Mouse (Mus musculus) skeletal muscle tissue, adult 2 months (tissue): ENCODE results near the gene Noa1.

Experiments used
- DNase-seq: peaks from one replicate; pipeline ENCODE4 v3.0.0-alpha.2; 2012; ENCODE audit warnings: low read depth, low spot score

The Noa1 gene

DNA sequence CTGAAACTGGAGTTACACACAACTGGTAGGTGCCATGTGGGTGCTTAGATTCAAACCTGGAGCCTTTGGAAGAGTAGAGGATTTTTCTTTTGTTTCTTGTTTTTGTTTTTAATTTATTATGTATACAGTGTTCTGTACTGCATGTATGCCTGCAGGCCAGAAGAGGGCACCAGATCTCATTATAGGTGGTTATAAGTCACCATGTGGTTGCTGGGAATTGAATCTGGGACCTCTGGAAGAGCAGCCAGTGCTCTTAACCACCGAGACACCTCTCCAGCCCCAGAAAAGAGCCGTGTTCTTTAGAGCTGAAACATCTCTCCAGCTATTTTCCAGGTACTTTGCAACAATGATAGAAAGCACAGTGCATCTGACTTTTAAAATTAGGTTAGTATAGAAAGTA lies 19.3 kb downstream of the Noa1 start:
- DNase-seq, result no peak

DNA sequence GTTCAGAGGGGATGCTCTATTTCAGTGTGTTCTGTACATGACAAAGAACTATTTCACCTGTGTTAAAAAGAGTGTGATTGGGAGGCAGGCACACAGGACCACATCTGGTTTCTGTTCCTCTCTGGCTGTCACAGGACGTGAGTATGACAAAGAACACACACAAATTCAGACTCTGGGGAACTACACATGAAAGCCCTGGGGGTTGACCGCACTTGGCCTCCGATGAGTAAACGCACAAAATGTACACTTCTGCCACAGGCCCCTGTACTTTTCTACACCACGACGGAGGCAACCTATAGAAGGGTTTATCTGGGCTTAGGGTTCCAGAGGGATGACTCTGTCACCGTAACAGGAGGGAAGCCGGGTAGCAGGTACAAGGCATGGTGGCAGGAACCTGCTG lies 20.2 kb downstream of the Noa1 start:
- DNase-seq, result no peak

DNA sequence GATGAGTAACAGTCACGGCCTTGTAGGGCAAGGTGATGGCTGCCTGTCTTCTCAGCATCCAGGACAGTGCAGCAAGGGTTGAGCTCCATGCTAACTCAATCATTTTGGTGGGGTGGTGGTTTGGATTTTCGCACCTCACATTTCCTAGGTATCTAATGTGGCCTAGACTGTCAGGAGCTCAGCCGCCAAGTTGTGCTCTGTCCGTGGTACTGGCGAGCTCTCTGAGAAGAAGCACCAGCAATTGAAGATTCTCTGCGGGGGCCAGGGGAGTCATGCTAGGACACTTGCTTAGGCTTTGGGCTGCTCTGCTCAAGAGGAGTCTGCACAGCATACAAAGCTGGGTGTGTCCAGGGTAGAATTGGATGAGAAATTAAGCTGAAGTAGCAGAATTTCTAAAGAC lies 22.0 kb downstream of the Noa1 start:
- no peak for DNase-seq

DNA sequence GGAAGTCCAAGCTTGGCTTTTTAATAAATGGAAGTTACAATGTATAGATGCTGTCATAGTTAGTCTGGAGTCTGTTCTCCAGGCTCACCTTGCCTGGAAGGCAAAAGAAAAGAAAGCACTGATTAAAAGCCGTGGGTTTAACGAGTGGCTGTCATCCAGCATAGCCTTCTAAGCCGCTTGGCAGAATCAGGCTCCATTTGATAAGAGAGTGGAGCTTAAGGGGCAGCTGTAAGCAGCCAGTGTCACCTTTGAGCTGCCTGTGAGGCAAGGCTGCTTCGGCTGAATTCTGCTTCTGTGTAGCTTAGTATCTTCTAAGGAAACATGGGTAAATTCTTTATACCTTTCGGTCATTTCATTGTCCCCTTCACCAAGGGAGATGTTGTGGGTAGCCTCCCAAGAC lies 23.0 kb downstream of the Noa1 start:
- DNase-seq, result no peak

DNA sequence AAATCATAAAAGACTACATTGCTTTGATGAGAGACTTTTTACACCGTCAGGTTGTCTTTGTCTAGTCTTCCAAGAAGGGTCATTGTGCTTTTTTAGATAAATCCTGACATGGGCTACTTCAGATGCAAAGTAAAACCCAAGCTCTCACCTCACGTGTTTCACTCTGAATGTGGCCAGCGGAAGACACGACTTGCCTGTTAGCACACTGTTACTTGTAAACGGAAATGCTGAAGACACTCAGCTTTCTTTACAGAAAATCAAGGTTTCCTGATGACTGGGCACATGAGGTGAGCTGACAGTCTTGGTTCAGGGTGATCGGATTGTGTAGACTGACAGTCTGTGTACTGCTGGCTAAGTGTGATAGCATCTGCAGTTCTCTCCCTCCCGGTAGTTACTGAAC lies 24.2 kb downstream of the Noa1 start:
- no peak for DNase-seq

DNA sequence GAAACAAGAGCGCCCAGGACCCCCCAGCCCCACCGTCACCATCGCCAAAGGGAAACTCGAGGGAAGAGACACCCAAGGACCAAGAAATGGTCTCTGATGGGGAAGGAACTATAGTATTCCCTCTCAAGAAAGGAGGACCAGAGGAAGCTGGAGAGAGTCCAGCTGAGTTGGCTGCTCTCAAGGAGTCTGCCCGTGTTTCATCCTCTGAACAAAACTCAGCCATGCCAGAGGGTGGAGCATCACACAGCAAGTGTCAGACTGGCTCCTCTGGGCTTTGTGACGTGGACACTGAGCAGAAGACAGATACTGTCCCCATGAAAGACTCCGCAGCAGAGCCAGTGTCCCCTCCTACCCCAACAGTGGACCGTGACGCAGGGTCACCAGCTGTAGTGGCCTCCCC lies 27.6 kb downstream of the Noa1 start:
- no peak for DNase-seq

DNA sequence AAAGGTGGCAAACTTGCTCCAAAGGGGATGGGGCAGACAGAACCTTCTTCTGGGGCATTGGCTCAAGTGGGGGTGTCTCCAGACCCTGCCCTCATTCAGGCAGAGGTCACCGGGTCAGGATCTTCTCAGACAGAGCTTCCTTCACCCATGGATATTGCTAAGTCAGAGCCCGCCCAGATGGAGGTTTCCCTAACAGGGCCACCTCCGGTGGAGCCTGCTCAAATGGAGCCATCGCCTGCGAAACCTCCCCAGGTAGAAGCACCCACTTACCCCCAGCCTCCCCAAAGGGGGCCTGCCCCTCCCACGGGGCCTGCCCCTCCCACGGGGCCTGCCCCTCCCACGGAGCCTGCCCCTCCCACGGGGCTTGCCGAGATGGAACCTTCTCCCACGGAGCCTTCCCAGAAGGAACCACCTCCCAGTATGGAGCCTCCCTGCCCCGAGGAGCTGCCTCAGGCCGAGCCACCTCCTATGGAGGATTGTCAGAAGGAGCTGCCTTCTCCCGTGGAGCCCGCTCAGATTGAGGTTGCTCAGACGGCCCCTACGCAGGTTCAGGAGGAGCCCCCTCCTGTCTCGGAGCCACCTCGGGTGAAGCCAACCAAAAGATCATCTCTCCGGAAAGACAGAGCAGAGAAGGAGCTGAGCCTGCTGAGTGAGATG lies 28.2 kb downstream of the Noa1 start:
- DNase-seq, result no peak

DNA sequence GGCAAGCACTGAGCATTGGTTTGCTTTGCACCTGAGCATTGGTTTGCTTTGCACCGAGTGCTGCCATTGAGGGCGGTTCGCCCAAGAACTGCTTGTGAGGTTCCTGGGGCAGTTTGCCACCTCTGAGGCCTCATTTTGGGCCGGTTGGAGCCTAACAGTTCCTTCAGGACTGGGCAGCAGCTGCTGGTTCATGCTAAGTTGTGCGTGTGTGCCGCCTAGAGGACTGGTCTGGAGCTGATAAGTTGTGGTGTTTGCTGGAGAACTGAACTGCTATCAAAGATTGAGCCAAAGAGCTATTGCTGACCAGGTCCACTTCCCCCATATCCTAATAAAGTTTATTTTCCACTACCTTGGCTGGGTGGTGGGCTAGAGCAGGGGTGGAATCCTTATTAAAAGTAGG lies 32.7 kb downstream of the Noa1 start:
- DNase-seq, result no peak

DNA sequence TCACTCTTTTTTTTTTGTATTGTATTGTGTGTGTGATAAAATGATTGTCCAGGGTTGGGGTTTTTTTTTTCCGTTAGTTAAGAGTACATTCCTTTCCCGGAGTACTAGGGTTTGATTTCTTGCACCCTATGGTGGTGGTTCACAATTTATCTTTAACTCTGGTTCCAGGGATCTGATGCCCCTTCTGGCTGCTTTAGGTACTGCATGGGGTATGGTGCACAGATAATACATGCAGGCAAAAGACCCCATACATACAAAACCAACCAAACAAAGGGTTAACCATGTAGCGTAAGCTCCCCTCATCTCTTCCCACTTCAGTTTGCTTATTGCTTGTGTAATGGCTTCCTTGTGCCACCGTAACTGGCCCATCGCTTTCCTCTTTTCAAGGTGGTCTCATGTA lies 33.9 kb downstream of the Noa1 start:
- no peak for DNase-seq

DNA sequence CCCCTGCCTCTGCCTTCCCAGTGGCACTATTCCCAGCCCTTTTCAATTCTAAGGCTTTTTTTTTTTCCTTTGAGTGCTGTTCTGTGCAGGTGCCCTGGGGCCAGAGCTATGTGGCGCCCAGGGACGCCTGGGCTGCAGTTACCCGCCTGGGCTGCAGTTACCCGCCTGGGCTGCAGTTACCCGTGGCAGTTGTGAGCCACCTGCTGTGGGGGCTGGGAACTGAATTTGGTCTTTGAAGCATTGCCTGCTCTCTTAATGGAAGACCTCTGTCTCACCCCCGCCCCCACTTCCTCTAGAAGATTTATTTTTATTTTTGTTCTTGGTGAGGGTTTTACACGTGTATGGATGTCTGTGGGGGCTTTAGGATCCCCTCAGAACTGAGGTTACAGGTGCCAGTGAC lies 36.7 kb downstream of the Noa1 start:
- no peak for DNase-seq

DNA sequence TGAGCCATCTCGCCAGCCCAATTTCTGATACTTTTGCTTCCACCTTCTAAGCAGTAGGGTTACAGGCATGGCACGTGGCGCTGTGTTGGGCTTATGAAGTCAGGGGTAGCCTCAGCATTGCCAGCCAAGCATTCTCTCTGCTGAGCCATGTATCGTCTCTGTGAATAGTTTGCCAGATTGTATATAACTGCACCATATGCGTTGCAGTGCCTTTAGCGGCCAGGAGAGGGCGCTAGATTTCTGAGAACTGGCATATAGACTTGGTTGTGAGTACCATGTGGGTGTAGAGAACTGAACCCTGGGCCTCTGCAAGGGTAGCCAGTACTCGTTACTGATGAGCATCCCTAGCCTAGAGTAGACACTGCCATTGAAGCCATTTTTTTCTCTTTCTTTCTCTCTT lies 40.5 kb downstream of the Noa1 start:
- no peak for DNase-seq

DNA sequence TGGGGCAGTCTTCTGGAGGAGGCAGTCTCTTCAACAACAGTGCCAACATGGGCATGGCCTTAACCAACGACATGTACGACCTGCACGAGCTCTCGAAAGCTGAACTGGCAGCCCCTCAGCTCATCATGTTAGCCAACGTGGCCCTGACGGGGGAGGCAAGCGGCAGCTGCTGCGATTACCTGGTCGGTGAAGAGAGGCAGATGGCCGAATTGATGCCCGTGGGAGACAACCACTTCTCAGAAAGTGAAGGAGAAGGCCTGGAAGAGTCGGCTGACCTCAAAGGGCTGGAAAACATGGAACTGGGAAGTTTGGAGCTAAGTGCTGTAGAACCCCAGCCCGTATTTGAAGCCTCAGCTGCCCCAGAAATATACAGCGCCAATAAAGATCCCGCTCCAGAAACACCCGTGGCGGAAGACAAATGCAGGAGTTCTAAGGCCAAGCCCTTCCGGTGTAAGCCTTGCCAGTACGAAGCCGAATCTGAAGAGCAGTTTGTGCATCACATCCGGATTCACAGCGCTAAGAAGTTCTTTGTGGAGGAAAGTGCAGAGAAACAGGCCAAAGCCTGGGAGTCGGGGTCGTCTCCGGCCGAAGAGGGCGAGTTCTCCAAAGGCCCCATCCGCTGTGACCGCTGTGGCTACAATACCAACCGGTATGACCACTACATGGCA lies 41.8 kb downstream of the Noa1 start:
- DNase-seq, result no peak

DNA sequence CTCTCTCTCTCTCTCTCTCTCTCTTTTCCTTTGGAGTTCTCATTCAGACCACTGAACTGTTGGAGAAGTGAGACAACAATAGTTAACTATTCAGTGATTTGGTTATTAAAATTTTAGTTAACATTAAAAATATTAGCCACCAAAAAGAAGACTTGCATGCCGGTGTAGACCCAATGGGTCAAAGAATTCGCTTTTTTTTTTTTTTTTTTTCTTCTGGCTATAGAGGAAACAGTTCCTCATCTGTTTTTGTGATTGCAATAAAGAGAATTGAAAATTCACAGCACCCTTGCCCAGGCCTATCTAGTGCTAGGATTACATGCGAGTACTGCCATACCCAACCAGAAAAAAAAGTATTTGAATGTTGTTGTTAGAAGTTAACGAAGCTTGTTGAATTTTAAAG lies 42.4 kb downstream of the Noa1 start:
- no peak for DNase-seq

DNA sequence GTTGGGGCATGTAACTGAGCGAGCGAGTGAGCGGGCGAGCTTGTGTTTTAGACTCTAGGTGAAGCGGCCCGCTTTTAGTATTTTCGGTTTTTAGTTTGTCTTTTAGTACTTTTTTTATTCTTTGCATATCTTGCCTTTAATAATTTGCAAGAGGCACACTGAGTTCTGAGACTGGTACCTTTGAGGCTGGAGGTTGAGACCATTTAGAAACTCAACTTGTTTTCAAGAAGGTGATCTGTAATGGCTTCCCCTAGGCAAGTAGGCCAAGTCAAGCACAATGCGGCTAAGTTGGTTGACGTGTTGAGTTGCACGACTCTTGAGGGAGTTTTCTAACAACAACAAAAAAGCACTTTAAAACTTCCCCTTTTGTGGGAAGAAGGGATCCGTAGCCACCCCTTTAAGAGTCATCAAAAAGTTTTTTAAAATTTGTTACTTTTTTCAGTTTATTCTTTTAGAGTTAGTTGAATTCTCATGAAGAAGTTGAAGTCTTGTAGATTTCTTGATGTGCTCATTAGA lies 42.9 kb downstream of the Noa1 start:
- DNase-seq, result no peak

DNA sequence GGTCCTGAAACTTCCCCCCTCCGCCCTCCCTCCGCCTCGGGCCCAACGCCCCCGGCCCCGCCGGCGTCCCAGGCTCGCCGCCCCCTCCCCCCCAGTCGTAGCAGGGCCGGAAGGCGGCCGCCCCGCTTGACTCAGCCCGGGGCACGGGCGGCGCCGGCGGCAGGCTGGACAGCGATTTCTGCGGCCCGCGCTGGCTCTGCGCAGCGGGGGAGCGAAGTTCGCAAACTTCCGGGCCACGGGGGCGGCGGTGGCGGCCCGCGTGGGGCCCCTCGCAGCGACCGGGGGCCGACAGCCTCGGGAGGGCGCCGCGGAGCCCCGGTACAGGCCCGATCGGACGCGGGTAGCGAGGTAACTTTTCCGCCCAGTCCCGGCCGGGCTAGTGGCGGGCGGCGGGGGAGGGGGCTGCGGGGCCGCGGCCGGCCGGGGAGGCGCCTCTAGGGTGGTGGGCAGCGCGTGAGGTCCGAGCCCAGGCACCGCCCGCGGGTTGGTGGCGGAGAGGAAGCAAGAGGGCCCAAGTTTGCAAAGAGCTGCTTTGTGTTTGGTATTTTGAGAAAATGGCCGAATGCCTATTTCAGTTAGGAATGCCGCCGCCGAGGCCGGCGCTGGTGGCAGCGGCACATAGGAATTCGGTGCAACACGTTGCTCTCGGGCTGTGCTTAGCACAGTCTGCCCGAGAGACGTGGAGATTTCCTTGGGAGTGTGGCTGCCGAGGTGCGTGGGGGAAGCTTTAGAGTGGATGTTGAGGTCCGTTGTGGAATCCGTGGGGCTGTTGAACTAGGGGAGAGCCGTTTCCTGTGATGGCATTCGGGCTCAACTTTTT lies 43.6 kb downstream of the Noa1 start:
- no peak for DNase-seq

DNA sequence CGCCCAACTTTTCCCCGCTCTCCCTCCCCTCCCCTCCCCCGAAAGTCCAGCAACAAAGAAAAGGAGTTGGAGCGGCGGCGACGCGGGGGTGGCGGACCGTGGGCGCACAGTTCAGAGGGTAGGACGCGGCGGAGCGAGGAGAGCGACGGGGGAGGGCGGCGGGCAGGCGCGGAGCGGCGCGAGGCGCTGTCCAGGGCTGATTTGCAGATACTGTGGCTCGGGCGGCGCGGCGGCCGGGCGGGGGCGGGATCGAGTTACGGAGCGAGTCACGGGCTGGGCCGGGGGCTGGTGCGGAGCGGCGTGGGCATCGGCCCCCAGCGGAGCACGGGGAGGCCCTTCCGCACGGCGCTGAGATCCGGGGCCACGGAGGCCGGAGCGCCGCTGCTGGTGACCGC lies 44.2 kb downstream of the Noa1 start:
- no peak for DNase-seq

DNA sequence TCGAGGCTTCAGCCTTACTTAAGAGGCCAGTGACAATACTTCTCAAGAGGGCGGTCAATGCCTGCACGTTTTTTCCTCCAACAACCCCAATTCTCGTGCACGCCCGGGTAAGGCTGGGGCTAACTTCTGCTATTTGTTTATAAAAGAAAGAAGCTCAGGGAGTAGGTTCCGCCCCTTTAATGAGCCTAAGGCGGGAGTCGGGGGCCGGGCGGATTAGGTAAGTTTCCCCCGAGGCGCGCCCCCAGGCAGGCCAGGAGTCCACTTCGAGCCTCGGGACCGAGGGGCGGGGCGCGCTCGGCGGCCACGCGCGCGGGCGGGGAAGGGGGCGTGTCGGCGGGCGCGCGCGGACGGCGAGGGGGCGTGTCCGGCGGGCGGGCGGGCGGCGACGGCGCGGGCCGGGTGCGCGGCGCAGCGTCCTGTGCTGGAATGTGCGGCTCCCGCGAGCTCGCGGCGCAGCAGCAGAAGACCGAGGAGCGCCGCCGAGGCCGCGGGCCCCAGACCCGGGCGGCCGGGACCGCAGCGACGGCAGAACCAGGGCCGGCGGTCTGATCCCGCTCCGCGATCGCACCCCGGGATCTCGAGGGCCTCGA lies 44.7 kb downstream of the Noa1 start, which contains the start of gene Rest:
TSS of gene Rest (plus strand) at position 411 of the 590 bp plus-strand sequence.
- DNase-seq, result no peak

DNA sequence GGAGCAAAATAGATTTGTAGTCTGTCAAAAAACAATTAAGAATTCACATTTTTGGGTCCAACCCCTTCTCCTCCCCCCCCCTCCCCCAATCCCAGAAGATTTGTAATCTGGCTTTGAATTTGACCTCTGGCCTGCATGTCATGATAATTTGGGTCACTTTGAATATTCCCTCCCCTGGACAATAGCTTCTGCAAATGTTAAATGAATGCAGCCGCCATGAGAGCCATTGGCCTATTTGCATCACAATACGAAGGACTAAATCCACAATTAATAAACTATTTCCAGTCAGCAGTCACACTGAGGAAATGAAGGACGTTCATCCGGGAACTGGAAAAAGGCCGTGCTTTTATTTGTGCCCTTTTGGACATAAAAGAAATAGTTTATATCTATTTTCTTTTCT lies 47.8 kb downstream of the Noa1 start:
- no peak for DNase-seq

DNA sequence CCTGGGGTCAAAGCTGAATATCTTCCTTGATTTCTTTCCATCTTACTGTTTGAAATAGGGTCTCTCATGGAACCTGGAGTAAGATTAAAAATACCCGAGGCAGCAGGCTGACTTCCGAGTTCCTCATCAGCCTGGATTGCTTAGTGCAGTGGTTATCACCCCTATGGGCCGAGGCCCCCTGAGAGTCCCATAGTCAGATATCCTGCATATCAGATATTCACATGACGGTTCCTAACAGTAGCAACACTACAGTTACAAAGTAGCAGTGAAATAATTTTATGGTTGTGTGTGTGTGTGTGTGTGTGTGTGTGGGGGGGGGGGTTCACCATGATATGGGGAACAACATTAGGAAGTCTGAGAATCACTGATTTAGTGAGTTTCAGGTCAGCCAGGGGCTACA lies 48.7 kb downstream of the Noa1 start:
- DNase-seq, result no peak

DNA sequence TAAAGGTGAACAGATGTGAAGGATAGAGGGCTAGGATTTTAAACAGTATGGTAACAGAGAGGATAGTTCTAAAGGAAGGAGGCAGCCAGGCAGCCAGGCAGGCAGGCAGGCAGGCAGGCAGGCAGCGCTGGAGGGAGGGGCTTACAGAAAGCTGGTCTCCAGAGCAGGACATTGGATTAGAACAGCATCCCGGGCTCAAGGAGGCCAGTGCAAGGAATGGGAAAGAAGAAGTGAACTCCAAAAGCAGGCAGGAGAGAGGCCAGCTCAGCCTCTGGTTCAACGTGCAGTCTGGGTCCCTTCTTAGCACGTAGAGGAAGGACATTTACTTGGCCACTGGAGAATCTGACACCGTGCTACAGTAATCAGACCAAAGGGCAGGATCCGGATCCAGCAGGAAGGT lies 49.7 kb downstream of the Noa1 start:
- no peak for DNase-seq

DNA sequence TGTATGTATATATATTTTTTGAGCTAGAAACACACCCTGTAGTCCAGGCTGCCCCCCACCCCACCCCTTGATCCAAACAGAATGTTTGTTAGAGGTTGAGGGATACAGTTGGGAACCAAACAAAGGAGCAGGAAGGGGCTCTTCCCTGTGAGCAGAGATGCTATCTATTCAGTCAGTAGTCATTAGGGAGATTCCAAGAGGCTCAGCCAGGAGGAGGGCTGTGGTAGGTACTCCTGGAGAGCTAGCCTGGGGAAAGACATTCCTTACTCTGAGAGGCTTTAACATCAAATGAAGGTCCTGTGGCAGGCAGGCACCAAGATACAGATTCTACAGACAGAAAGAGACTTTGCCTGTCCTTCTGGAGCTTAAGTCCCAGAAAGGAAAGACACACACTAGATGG lies 50.6 kb downstream of the Noa1 start:
- no peak for DNase-seq

DNA sequence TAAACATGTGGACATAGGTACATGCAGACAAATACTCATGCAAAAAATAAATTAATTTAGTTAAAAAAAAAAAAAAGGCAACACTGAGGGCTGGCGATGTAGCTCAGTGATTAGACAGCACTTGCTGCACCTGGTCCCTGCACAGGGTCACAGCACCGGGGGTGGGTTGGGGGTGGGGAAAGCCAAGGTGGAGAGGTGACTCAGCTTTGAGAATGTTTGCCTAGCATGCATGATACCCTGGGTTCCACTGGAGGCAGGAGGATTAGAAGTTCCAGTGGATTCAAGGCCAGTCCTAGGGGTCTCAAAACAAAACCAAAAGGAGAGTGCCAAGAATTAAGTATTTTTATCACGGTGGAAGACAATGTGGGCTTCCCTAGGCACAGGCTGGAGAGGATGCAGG lies 52.3 kb downstream of the Noa1 start:
- no peak for DNase-seq
